Mouse (Mus musculus) heart, postnatal 25 days (tissue): ENCODE measurements around the gene Fam118a. TPM values are rescaled to one million over a fixed set of nuclear protein-coding genes. Genes with fewer than 3 reads are reported as not detected.
"Not testable (repeated sequence)": the region's sequence is repeated elsewhere in the genome, so short reads cannot be mapped to it uniquely, and the experiment has no call there.

ENCODE experiments used
- DNase-seq: peaks from one replicate; pipeline ENCODE4 v3.0.0; 2022; ENCODE audit warnings: low spot score
- intact Hi-C: fragments of 180-260 bp; cut with DNase I; formaldehyde crosslinking; loops from one replicate; pipeline ENCODE4 v1.15.1; 2025
- total RNA-seq, 2 experiments: library from RNA; stranded (reverse); gene quantifications; 2 replicates each; pipeline ENCODE4 v1.2.3; 2021

Fam118a gene
- total RNA-seq, 2 experiments from 2014 or later = 5.8 to 6.4 TPM

DNA sequence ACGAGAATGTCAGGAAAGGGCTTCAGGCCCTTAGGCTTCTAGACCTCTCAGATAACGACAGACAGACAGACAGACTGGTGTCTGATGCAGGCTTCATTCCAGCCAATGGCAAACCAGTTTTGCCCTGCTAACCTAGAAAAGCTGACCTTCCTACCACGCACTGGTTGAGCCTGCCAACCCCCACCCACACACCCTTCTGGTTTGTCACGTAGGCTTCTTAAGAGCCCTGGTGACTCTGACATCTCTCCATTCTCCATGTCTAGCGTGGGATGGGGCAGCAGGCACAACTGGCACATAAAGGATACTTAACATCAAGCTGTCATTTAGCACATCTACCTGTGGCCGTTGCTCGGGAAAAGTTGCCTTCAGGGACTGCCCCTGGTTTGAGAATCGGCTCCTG, 19.1 kb upstream of the Fam118a start:
- DNase-seq = no peak
- intact Hi-C loops = no loop called here

DNA sequence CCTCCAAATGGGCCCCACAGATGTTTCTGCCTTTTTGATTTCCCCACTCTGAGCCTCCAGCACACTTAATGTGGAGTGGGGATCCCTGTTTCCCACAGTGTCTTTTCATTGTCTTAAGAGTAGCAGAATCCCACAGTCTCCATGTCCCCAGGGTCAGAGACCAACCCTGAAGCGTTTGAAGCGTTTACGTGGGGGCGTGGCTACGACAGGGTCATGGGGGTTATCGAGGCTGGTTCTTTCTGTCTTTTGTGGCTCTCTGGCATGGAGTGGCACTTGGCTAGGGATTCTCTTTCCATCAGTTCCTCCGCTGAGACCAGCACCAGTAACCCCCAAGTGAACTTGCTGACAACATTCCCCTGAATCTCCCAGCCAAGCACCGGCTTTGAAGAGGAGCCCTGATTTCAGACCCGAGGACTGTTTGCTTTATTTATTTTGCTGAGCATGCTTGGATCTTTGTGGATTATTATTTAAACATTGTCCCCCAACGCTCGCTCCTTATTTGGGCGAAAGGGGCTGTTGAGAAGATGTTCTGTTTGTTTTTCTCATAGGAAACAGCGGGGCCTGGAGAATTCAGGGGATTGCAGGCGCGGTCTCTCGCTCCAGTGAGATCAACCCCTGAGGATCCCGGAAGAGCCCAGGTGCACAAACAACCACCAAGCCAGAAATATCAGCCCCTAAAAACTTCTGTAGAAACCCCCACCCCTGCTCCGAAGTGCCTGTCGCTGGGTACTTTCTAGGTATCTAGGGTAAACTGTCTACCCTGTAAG, 16.7 kb upstream of the Fam118a start:
- no peak for DNase-seq
- intact Hi-C loops = no loop called here

DNA sequence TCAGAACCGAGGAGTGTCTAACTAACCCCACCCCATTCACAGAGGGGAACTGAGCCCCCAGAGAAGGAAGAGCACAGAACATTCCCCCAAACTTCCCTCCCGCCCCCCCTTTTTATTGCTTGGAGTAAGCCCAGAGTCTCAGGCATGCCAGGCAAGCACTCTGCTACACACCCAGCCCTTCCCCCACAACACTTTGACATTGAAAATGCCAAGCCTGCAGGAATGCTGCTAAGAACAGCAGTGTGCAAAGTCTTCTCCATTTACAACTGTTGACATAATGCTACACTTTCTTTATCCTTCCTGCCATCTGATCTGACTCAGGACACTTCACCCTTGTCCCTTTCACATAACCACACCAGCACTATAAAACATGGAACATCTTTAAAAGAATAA, 16.1 kb upstream of the Fam118a start:
- intact Hi-C loops = no loop called here
- DNase-seq = no peak

DNA sequence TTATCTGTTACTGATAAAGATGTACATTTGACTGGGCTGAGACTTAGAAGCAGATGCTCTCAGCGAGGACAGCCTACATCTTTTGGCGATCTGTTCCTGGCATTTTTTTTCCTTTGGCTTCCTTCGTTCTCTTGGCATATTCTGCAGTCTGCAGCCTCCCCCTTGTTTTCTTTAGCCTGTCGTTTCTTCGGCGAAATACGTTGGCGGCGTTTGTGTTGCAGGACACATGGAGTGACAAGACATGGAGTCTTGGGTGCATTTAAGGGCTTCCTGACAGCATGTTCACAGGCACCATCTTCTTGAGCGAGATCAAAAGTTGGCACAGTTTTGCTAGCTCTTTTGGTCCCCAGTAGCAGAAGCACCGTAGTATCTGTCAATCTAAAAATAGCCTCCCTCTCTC, 13.0 kb upstream of the Fam118a start:
- intact Hi-C loops = no loop called here
- no peak for DNase-seq

DNA sequence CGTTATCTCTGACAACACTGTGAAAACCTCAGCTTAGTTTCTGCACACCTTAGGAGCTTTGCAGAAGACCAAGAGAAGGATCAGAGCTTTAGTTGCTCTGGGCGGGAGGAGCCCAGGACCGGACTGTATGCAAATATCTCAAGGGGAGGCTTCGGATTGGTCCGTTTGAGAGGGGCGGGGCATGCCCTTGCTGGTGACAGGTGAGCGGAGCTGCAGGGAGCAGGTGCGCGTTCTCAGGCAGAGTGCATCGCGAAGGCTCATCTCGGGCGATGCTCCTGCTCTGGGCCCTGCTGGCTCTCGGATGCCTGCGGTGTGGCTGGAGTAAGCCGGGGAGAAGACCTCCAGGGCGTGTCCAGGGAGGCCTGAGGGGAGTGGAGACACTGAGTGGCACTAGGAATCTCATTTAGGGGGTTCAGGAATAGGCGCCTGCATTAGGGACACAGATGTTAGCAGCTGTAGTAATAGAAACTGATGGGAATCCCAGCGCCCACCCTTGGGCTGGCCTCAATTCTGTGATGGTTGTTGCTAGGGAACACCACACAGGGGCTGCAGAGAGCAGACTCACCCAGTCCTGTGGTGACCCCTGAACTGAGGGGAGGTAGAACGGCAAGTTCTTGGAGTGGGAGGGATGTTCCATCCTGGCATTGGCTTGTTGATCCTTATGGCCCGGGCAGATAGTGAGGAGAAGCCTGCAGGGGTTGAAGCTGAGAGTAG, 11.6 kb upstream of the Fam118a start, which contains the start of gene Upk3a:
Gene Upk3a, plus strand, starts transcription at position 191 of the 714 bp plus-strand sequence.
- no peak for DNase-seq

DNA sequence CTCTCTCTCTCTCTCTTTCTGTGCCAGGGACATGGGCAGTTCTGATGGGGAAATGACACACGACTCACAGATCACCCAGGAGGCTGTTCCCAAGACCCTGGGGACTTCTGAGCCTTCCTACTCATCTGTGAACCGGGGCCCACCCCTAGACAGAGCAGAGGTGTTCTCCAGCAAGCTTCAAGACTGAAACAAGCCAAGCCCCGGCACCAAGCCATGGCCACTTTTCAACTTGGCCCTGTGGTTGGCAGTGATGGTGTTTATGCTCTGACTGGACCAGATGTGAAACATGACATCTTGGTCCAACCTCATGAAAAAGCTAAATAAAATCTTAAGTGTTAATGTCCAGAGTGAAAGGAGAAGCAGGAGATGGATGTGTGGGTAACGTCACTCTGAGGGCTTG, 6.5 kb upstream of the Fam118a start:
- intact Hi-C loops = no loop called here
- no peak for DNase-seq

More for the DNA sequence above, 11.6 kb upstream of the Fam118a start, which contains the start of gene Upk3a:
- intact Hi-C loops = no loop called here

DNA sequence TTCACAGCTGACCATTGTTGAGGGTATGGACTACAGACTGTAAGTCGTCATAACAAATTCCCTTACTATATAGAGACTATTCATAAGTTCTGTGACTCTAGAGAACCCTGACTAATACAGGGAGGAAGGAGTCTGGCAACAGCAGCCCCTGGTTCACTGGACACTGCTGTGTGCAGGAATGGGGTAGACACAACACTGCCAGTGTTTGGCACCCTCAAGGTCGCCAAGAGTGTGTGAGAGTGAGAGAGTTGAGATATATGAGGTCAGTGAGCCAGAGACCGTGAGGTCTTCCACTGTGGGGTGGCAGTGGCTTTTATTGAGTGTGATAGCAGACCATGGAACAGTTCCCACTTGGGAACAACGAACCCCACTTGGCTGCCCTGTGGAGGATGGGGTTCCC, 2.6 kb upstream of the Fam118a start:
- intact Hi-C loops = no loop called here
- no peak for DNase-seq

DNA sequence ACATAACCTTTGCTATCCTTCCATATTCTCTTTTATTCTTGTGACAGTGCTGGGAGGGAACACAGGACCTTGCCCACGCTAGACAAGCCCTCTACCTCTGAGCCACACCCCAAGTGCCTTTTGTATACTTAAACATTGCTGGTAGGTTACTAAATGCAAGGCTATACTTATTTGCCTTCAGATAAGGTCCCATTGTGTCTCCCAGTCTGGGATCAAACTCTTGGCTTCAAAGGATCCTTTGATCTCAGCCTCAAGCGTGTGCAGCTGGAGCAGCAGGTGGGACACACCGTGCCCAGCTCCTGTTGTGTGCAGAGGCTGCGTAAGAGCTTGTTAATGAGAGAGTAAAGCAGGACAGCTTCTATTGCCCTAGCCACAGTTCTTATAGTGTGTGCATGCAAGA, 1.0 kb upstream of the Fam118a start:
- intact Hi-C loops = no loop called here
- DNase-seq = no peak

DNA sequence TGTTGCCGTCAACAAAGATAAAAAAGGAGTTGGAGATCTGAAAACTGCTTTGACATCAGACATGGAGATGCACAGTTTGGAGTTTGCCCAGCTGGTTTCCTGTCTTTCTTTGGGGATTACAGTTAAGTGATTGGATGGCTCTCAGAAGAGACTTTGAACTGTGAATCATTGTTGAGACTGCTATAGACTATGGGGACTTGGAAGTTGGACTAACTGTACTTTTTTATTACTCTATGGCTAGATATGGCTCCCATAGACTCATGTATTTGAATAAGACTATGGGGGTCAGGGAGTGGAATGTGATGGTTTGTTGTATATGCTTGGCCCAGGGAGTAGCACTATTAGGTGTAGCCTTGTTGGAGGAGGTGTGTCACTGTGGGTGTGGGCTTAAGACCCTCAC, 1.9 kb downstream of the Fam118a start:
- intact Hi-C loops, DNase-seq: not testable (repeated sequence)

DNA sequence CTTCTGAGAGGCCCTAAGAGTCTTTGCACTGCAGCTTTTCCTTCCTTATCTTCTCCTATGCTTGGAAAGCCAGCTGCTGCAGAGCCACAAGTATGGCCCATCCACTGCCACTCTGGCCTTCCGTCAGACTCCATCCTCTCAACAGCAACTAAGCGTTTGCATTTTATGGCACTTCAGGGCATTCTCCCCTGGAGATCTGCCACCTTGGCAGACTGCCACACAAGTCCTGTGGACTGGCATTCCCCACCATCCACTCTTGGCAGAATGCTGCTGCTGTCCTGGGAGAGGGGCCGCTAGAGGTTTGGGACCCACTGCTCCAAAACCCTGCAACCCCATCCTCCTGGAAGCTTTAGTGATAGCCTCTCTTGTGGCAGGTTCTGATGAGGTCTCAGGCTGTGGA, 3.1 kb downstream of the Fam118a start:
- intact Hi-C loops = no loop called here
- no peak for DNase-seq

DNA sequence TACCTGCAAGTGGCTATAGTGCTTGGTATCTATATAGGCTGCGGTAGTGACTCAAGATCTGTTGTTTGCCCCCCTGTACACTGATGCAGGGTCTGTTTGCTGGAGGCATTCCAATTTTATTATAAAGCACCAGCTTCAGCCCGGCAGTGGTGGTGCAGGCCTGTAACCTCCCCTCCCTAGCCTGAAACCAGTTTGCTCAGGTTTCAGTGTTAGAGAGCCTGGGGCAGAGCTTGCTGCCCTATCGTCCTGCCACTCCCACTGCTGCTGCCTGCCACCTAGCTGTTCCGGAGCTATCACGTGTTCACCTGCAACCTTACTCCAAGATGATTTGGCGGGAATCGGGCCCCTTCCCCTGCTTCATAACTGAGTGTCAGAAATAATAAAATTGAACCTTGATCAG, 5.2 kb downstream of the Fam118a start:
- intact Hi-C loops = not testable (repeated sequence)

DNA sequence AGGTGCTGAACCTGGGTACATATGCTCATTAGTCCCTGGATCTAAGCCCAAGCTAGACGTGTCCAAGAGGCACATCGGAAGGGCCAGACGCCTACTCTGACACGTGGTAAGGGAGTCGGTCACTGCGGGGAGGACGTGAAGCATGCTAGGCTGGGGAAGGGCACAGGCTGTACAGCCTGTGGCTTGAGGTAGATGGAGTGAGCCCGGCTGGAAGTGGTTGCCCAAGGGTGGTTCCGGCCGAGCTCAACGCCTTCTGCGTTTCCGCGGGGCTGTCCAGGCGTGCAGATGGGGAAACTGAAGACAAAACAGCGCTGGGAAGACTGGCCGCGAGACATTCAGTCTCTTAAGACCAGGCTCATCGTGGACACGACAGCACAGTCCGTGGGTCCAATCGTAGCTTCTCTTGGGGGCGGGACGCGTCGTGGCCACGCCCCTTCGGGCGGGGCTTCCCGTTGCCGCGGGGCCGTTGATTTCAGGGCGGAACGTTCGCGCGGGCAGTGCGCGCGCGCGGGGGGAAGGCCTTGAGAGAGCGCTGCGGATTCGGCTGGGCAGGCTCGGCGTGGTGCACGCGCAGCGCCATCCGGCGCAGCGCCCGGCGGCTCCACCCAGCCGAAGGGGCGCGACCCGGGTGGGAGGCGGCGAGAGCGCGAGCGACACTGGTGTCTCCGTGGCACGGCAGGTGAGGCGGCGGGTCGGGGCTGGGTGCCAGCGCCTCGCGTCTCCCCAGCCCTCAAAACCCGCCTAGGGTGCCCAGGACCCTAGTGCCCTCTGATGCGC, 8.0 kb downstream of the Fam118a start:
- intact Hi-C loops = loop anchor here (5.0 kb wide), 1 partner anchor 49 kb away; the partner anchor contains the start of gene 5031439G07Rik
- DNase-seq = peak; percentile 96

More for the DNA sequence above, 5.2 kb downstream of the Fam118a start:
- not testable (repeated sequence) for DNase-seq

DNA sequence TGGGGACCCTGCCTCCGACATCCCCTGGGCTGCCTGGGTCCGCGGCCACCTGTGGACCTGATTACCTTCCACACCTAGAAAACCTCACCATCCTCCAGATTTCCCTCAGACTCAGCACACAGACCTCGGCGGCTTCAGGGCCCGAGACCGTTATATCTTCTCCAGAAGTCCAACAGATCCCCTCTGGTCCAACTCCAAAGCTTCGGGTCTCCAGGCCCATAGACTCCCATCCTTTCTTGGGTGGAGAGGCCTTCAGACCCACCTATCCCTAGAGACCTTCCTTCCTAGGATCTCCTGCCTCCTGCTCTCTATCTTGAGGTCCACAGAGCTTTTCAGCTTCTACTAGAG, 8.6 kb downstream of the Fam118a start:
- no peak for DNase-seq
- intact Hi-C loops = loop anchor here (5.0 kb wide), 1 partner anchor 50 kb away; the partner anchor contains the start of gene 5031439G07Rik

DNA sequence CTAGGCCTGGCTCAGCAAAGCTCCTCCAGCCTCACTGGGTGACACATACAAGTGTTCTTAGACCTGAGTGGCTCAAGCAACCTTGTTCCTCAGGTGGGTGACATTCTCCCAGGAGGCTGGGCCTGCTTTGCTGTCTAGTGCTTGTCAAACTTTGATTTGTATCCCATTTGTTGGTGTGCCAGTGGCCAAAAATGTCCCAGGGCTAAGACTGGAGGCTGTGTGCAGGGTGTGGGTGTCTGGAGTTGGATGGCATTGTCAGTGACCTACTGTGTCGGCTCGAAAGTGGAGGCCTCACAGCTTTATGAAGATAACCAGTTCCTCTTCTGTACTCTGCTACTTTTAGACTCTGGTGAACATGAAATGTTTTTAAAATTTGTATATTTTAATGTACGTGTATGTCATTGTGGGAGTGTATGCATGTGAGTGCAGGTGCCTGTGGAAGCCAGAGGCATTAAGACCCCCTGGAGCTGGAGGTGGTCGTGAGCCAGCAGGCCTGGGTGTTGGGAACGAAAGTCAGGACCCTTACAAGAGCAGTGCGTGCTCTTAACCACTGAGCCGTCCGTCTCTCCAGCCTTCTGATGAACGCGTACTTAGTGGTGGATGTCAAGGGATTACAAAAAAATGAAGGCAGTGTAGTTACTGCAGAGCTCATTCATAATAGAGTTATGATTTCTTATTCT, 12.9 kb downstream of the Fam118a start:
- intact Hi-C loops = loop anchor here (1.0 to 5.0 kb wide), 2 partner anchors 40 to 119 kb away; partner anchors contain the start of genes Gm29666 and Nup50
- no peak for DNase-seq

DNA sequence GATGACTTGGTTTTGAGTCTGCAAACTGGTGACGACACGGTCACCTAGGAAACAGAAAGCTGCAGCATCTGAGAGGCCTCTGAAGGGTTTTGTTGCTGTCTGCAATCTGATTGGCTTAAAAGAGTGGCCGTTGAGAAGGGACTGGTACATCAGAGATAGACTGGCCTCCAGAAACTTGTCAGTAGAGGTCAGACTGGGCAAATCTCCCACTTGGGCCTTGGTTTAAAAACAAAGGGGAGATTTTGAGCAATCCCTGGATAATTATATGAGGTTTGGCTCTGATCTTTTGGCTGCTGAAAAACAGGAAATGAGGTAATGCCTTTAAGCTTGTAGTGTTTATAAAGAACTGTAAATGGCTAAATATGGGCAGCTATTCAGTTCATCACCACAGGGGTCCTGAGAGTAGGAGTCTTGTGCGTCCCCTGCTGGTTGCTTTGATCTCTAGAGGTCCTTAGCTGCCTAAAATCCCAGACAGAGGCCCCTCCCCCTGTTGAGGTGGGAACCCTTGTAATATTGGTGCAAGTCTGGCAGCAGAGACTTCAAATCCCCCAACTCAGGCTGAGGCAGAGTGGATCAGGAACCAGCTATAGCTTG, 13.7 kb downstream of the Fam118a start:
- intact Hi-C loops = loop anchor here (1.0 to 5.0 kb wide), 2 partner anchors 41 to 120 kb away; partner anchors contain the start of genes Gm29666 and Nup50
- DNase-seq = peak; percentile 67

DNA sequence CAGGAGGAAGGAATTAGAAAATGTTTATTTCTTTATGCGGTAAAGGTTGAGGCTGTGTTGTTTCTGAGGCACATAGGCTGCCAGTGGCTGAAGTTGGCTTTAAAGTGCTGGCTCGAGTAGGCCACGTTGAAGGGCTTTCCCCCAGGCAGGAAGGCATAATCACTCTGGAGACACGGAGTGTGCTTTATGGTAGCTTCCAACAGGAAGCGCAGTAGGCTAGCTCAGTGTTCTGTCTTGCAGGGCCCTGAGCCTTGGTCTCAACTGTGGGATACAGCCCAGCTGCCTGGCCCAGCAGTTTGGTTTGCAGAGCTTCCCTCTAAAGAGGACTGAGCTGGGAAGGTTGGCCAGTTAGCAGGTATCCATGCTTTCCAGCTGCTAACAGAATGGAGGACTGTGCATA, 14.4 kb downstream of the Fam118a start:
- intact Hi-C loops = loop anchor here (5.0 kb wide), 1 partner anchor 121 kb away; the partner anchor contains the start of genes Gm29666 and Nup50
- no peak for DNase-seq

DNA sequence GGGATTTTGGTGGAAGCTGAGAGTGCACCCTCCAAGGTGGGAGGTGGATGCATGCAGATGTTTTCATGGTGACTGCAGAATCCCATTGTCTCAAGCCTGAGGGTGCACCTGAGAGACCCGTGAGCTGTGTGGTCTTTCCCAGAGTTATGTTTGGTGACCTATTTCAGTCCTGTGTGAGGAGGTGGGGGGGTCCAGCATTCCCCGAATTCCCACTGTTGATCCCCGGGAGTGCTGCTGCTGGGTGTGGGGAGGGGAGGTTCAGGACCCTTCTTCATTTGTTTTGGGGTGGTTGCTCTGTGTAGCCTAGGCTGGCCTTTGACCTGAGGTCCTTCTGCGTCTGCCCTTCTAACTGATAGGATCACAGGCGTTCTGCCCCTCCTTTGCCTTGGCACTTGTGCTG, 15.0 kb downstream of the Fam118a start:
- DNase-seq = no peak
- intact Hi-C loops = loop anchor here (5.0 kb wide), 1 partner anchor 121 kb away; the partner anchor contains the start of genes Gm29666 and Nup50

DNA sequence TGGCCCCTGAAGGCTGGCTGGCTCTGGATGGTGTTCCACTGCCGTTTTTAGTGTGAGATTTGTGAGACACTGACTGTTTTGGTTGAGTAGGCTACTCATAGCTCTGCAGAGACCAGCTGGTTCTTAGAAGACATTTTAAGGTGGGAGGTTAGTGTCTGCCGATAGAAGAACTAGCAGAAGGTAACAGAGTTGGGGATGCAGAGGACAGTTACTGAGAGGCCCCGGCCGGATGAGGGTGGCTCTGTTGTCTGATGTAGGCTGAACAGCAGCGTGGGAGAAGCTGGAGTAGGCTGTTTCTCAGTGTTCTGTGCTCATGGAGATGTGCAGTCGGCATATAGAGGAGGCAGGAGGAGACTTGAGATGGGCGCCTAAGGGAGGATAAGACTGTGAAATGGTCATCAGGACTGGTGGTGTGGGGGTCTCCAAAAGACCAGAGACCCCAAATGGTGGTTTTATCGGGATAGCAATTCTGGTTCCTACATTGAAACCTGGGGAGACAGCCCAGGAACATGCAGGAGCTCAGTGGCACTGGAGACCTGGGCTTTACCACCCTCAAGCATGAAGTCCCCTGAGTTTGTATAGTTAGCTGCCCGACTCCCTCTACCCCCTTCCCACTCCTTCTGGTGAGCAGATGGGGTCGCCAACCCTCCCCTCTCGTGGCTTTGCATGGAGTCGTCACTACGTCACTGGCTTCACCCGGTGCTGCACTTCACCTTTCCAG, 17.6 kb downstream of the Fam118a start:
- no peak for DNase-seq
- intact Hi-C loops = no loop called here

DNA sequence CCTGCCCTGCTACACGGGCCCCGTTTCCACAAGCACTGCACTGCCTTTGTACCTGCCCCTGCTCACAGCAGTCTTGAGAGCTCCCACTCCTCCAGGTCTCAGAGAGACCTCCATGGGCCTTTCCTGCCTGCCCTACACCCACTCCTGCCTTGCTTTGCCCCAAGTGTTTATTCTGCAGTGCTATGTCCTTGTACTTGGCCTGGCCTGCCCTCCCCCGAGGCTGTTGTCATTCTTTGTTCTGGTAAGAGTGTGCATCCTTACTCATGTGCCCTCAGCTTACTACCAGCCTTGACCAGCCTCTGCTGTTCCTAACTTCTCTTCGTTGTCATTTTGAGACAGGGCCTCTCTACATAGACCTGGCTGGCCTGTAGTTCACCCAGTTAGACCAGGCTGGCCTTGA, 19.1 kb downstream of the Fam118a start:
- no peak for DNase-seq
- intact Hi-C loops = no loop called here
